Mouse (Mus musculus): ENCODE measurements at regions not wholly inside any gene's neighbourhood (a gene's known extent, or its start where the extent isn't known, plus 50 kb on each side); places are given as distances from the start of the nearest gene placed in this dataset.

GRCm38 (mm10) chr5:91708149-91708548 is 190.7 kb downstream of the Parm1 start:
- DNase-seq (ENCODE audit: low spot score in 2 of 2), result no peak

DNA sequence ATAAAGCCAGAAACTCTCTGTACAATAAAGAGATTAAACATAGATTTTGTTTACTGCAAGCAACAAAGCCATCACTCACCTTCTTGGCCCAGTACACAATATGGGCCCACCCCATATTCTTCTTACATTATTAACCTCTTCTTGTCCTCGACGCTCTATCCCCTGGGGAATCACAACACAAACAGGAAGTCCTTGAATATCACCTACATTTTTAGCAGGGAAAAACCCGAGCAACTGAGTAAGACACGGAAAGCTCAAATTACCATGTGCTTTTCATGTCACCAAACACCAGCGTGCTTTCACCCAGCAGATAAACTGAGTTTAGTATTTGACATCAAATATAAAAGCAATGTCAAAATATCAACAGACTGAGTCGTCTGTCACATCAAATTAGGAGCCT is 179.7 kb downstream of the Parm1 start:
- DNase-seq (ENCODE audit: low spot score in 2 of 2), result no peak

DNA sequence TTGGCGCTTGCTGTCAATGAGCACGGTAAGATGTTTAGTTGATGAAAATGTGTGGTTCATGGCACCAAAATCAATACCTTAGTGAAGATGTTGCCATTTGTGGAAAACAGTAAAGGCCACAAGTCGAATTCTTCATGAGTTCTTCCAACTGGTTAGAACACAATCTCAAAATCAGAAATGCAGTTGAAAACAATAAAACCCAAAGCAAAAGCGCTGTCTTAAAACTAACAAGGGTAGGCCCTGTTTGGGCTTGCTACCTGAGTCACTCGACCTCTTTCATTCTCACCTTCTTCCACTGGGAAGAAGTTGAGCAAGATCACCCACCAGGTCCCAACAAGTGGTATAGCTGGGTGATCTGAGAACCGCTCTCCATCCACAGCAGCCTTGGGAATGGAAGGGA is 179.1 kb downstream of the Parm1 start:
- no peak for DNase-seq (ENCODE audit: low spot score in 2 of 2)

DNA sequence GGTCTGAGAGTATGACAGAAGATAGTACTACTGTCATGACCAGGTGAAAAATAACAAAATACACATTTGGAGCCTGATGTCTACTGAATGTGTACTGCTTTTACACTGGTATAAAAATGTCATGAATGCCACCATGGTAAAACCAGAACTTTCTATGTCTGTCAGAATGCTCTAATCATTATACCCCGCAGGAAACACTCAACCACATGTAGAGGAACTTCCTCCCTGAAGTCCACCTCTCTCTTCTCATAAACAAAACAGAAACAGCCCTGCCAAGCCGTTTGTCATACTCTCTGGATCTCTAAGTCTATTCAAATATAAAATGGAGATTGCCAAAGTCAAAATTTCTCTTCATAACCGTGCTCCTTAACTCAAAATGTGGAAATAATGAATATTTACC is 178.2 kb downstream of the Parm1 start:
- DNase-seq (ENCODE audit: low spot score in 2 of 2), result no peak

GRCm38 (mm10) chr5:91693277-91693676 is 175.9 kb downstream of the Parm1 start:
- DNase-seq (ENCODE audit: low spot score in 2 of 2), result no peak

GRCm38 (mm10) chr5:91692292-91692691 is 174.9 kb downstream of the Parm1 start:
- no peak for DNase-seq (ENCODE audit: low spot score in 2 of 2)

DNA sequence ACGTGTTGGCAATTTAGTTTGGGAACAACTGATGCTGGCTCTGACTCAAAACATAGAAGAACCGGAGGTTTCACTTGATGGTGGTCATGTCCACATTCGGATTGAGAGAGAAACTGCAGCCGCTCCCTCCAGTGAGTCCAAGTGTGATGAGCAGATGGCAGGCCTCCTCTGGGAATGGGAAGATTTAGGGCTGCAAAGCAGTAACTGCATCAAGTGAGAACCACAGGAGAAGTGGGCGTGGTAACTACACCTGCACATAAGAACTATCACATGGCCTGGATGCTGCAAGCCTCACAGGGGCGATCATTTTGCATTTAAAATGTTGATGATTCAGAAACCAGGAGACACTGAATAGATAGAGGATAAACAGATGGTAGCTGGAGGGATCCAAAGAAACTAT is 161.3 kb downstream of the Parm1 start:
- DNase-seq (ENCODE audit: low spot score in 2 of 2), result peak in 1 of 2 experiments; percentile 22

Data from left cerebral cortex, adult 8-10 months (tissue).